Mouse (Mus musculus) kidney, postnatal 0 days (tissue): ENCODE data around the gene Polrmt. TPM values are rescaled to one million over a fixed set of nuclear protein-coding genes. Genes with fewer than 3 reads are reported as not detected.
"Not testable (repeated sequence)": the region's sequence is repeated elsewhere in the genome, so short reads cannot be mapped to it uniquely, and the experiment has no call there.

ENCODE experiments used
- ATAC-seq: fragments of 200-750 bp; cut with Nextera tagmentation; replicated peaks from 2 replicates; pipeline ENCODE4 v1.8.0; 2017; ENCODE audit warnings: low read depth, moderate number of reproducible peaks, moderate TSS enrichment, moderate library complexity; ENCODE audit not compliant: low FRiP score
- DNase-seq: peaks from one replicate; pipeline ENCODE4 v3.0.0-alpha.2; 2016; ENCODE audit warnings: low spot score
- H3K27ac ChIP-seq: fragments of 300-500 bp; sonication (generic); 2 replicates; pipeline ENCODE4 v1.5.1; 2014; ENCODE audit warnings: mild to moderate bottlenecking
- H3K27me3 ChIP-seq: fragments of 300-500 bp; sonication (generic); 2 replicates; pipeline ENCODE4 v1.6.1; 2014; ENCODE audit warnings: low read length, mixed read lengths; ENCODE audit not compliant: insufficient read depth
- H3K36me3 ChIP-seq: fragments of 300-500 bp; sonication (generic); 2 replicates; pipeline ENCODE4 v1.6.1; 2014; ENCODE audit warnings: low read length, mixed read lengths; ENCODE audit not compliant: insufficient read depth
- H3K4me1 ChIP-seq: fragments of 300-500 bp; sonication (generic); replicated peaks from 2 replicates; pipeline ENCODE4 v1.6.1; 2014; ENCODE audit warnings: antibody characterized with exemption, low read length, mixed read lengths; ENCODE audit not compliant: insufficient read depth
- H3K4me2 ChIP-seq: fragments of 300-500 bp; sonication (generic); 2 replicates; pipeline ENCODE4 v1.6.1; 2014; ENCODE audit warnings: mild to moderate bottlenecking, low read length, moderate library complexity, mixed read lengths
- H3K4me3 ChIP-seq: fragments of 300-500 bp; sonication (generic); replicated peaks from 2 replicates; pipeline ENCODE4 v1.5.1; 2014; ENCODE audit warnings: low read depth, low read length
- H3K9ac ChIP-seq: fragments of 300-500 bp; sonication (generic); 2 replicates; pipeline ENCODE4 v1.6.1; 2014; ENCODE audit warnings: low read depth, low read length
- H3K9me3 ChIP-seq: fragments of 300-500 bp; sonication (generic); replicated peaks from 2 replicates; pipeline ENCODE4 v1.6.1; 2016; ENCODE audit warnings: low read length, inconsistent platforms, mixed read lengths
- CTCF ChIP-seq: IDR thresholded peaks from 2 replicates; pipeline ENCODE4 v1.5.1; 2016; ENCODE audit warnings: antibody characterized with exemption, low read depth, mild to moderate bottlenecking, moderate library complexity
- WGBS: fragments of 180-500 bp; shearing (Covaris S2); extraction: QIAGEN DNeasy Blood & Tissue Kit; methylation state at CpG from one replicate; pipeline ENCODE4 v1.1.7; 2014; 5-methylcytosine and 5-hydroxymethylcytosine counted together
- polyA plus RNA-seq: library from polyadenylated mRNA; unstranded; fragments of >200 nt; fragmentation: Nextera tagmentation; extraction: Ambion mirVana; gene quantifications from 2 replicates; pipeline ENCODE4 v1.2.1, GENCODE M21; 2015

Polrmt gene
- polyA plus RNA-seq, 1 experiment from 2014 or later: 38.5 TPM

GRCm38 (mm10) chr10:79705951-79706350, 40.4 kb downstream of the Polrmt start:
- peak overlapping the region; percentile 79 for H3K4me2 ChIP-seq
- WGBS: 80% methylated on average over 5 of the region's 5 CpGs
- no peaks in the 10 kb centered on the region for H3K9me3 ChIP-seq
- peaks cover 15% of the 10 kb centered on the region for H3K4me1 ChIP-seq
- ATAC-seq (no peak), DNase-seq (no peak)
- peaks cover 22% of the 10 kb centered on the region for H3K36me3 ChIP-seq
- H3K27ac ChIP-seq: peak overlapping the region; percentile 57; the same call in 1 of the 2 replicates
- no peaks in the 10 kb centered on the region for H3K27me3 ChIP-seq
- 0 out of 2 replicates have a peak overlapping the region, but pooled peaks have one; percentile 44 for H3K9ac ChIP-seq
- H3K4me3 ChIP-seq: peak overlapping the region; percentile 68; the same call in 1 of the 2 replicates
- TF ChIP-seq CTCF: no peak

DNA sequence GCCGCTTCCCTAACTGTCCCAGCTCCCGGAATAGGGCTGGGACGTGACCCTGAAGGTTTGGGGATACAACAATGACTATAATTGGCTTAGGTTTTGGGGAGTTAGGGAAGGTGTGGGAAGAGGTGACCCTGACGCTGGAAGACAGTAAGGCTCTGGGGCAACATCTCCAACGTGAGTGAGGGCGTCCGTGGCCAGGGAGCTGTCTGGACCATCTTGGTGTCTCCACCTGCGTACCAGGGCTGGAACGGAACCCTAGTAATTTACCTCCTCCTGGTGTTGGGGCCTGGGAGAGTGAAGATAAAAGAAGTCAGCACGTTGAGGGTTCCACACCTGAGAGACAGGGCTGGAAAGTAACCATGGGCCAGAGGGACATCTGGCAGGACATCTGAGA, 41.4 kb downstream of the Polrmt start:
- ATAC-seq (no peak), DNase-seq (no peak)
- Histone ChIP-seq H3K9me3 (no peaks in the 10 kb centered on the region), H3K9ac (peak overlapping the region; percentile 81), H3K4me1 (peaks cover 19% of the 10 kb centered on the region), H3K27me3 (no peaks in the 10 kb centered on the region), H3K27ac (peak overlapping the region; percentile 68), H3K4me3 (peak overlapping the region; percentile 68), H3K4me2 (peak overlapping the region; percentile 79), H3K36me3 (peaks cover 13% of the 10 kb centered on the region)
- WGBS: 3% methylated on average over 10 of the region's 10 CpGs
- TF ChIP-seq CTCF: no peak

DNA sequence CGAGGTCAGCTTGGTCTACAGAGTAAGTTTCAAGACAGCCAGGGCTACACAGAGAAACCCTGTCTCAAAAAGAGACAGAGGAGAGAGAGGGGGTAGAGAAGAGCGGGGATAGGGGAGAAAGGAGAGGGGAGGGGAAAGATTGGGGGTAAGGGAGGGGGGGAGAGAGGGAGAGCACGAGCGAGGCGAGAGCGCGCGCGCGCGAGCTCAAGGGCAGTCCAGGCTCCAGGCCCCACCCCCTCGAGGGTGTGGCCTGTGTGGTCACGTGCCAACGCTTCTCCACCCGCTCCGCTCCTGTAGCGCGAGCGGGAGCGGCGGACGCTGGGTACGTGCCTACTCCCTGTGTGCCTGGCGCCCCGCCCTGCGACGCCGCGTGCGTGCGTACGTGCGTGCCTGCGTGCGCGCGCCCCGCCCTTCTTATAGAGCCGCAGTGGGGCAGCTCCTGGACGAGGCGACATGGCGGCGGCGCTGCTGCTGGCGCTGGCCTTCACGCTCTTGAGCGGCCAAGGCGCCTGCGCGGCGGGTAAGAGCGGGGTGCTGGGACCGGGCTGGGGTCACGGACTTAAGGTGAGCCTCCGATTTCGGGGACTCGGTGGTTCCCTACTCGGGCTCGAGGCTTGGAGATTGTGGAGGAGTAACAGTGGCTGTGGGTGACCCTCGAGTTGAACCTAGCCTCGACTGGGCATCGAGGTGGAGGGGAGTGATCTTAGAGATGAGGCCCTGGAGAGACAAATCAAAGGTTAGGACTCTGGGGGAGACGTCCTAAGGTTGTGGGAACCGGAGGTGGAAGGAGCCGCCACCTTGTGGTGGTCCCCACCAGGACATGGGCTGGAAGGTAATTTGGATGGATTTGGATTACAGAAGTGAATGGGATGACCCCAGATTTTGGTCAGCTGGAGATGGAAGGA, 42.1 kb downstream of the Polrmt start, which contains the start of gene Bsg:
Gene Bsg (plus strand): TSS at position 427 of the 905 bp plus-strand sequence.
- Histone ChIP-seq H3K4me2 (peak within 1 kb of the TSS; percentile 79), H3K9ac (peak within 1 kb of the TSS; percentile 81), H3K4me3 (peak within 1 kb of the TSS; percentile 68), H3K36me3 (peaks cover 6% of the 10 kb centered on the region), H3K27ac (peak within 1 kb of the TSS; percentile 68), H3K27me3 (no peaks in the 10 kb centered on the region), H3K4me1 (peaks cover 19% of the 10 kb centered on the region), H3K9me3 (no peaks in the 10 kb centered on the region)
- ATAC-seq (peak; percentile 95), DNase-seq (peak; percentile 99)
- whole genome bisulfite sequencing: under 1% methylated on average over 57 of the region's 65 CpGs
- peak; percentile 65; the same call in 1 of the 2 replicates for TF ChIP-seq CTCF

- Histone ChIP-seq H3K4me2 (peak overlapping the region; percentile 49), H3K36me3 (0 out of 2 replicates have a peak, but pooled peaks cover 3% of the 10 kb centered on the region), H3K27me3 (no peaks in the 10 kb centered on the region), H3K4me1 (peaks cover 19% of the 10 kb centered on the region), H3K9me3 (no peaks in the 10 kb centered on the region), H3K27ac (peak overlapping the region; percentile 36; the same call in 1 of the 2 replicates), H3K4me3 (no peak overlapping the region; the same call in 1 of the 2 replicates), H3K9ac (no peak overlapping the region)
- no peak for DNase-seq
- TF ChIP-seq CTCF: no peak
- WGBS: 81% methylated on average over 10 of the region's 10 CpGs
- no peak for ATAC-seq
Observed at GRCm38 (mm10) chr10:79703541-79703940, 42.8 kb downstream of the Polrmt start.

DNA sequence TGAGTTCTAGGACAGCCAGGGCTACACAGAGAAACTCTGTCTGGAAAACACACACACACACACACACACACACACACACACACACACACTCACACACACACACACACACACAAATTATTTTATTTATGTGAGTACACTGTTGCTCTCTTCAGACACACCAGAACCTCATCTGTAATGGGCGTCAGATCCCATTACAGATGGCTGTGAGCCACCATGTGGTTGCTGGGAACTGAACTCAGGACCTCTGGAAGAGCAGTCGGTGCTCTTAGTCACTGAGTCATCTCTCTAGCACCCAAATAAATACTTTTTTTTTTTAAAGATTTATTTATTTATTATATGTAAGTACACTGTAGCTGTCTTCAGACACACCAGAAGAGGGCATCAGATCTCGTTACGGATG, 43.4 kb downstream of the Polrmt start:
- not testable (repeated sequence) for ATAC-seq, H3K27ac ChIP-seq, H3K9ac ChIP-seq, H3K4me2 ChIP-seq, H3K9me3 ChIP-seq, H3K36me3 ChIP-seq, DNase-seq, H3K4me3 ChIP-seq, H3K27me3 ChIP-seq
- peaks cover 20% of the 10 kb centered on the region for H3K4me1 ChIP-seq
- 87% methylated on average over 2 of the region's 4 CpGs for WGBS

GRCm38 (mm10) chr10:79701443-79702129, 44.8 kb downstream of the Polrmt start:
- Histone ChIP-seq H3K36me3 (0 out of 2 replicates have a peak, but pooled peaks cover 3% of the 10 kb centered on the region), H3K4me1 (peaks cover 20% of the 10 kb centered on the region), H3K9ac (no peak overlapping the region), H3K27me3 (no peaks in the 10 kb centered on the region), H3K4me3 (no peak overlapping the region), H3K9me3 (no peaks in the 10 kb centered on the region), H3K4me2 (no peak overlapping the region), H3K27ac (peak overlapping the region; percentile 70)
- DNase-seq: no peak
- no peak for ATAC-seq
- no peak for TF ChIP-seq CTCF
- 42% methylated on average over 10 of the region's 10 CpGs for WGBS
